Mouse (Mus musculus): ENCODE measurements around the gene Atg2a. TPM values are rescaled to one million over a fixed set of nuclear protein-coding genes. Genes with fewer than 3 reads are reported as not detected.

Atg2a gene
- total RNA-seq (2017): 32.7 to 41.0 TPM (median 33.2 TPM) in 3 replicates

DNA sequence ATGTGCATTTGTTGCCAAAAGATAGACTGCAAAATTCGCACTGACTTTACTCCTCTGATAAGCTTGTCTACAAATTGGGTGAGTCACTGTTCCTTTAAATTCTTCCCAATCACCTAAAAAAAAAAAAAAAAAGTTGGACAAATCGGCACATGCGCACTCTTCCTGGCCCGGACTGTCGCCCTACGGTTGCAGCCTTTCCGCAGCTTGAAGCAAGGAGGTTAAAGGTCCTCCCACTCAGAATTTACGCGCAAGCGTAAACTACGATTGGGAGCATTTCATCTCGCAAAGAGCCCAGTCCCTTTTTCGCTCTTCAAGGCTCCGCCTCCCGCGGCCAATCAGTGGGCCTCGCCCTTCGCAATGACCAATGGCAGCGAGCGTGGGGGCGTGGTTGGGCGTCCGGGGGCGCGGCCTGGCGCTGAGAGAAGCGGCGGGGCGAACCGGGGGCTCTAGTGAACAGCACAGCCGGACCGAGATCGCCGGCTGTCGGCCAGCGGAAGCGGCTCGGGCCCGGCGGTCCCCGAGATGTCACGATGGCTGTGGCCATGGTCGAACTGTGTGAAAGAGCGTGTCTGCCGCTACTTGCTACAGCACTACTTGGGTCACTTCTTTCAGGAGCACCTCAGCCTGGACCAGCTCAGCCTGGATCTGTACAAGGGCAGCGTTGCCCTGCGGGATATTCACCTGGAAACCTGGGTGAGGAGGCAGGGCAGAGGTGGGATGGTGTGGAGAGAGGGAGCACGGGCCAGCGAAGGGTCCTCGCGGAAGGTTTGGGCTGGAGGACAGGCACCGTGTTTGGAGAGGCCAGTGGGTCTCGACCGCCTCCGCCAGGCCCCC, at the start of gene Atg2a:
Atg2a (plus strand) TSS at position 395 of the 834 bp plus-strand sequence.
- ATAC-seq (replicated peaks; ENCODE audit: insufficient number of reproducible peaks, low FRiP score, low TSS enrichment, poor library complexity, severe bottlenecking): peak; percentile 81

DNA sequence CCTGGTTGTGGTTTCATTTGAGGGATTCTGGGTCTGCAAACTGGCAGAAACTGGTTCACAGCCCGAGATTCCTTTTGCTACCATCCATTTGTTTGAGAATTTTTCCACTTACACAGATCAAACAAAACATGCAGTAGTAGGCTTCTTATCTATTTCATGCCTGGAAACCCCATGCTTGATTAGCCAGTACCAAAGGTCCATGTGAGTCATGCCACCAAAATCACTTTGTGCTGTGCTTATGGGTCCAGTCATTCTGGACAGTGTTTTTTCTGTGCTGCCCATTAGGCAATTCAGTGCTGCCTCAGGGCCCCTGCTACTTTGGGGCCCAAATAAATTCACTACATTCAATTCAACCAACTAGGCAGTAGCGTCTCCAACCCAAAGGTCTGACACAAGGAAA, 37.2 kb upstream of the Atg2a start:
- ATAC-seq (replicated peaks; ENCODE audit: insufficient number of reproducible peaks, low FRiP score, low TSS enrichment, poor library complexity, severe bottlenecking): no peak

DNA sequence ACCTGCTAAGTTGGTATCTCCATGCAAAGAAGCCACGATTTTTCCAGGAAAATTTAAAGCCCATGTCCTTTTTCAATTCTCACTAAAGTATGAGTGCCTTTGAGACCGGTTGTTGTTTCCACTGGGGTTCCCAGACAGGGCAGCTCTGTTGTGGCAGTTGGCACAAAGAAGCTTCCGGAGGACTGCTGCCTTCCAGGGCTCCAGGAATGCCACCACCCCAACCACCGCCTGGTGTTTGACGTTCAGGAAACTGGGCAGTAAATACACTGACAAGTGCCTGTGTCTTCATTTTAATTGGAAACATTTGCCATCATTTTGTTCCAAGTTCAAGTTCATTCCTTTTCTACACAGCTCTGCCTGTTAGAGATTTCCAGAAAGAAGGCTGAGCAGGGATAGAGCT, 34.8 kb upstream of the Atg2a start:
- no peak for ATAC-seq (replicated peaks; ENCODE audit: insufficient number of reproducible peaks, low FRiP score, low TSS enrichment, poor library complexity, severe bottlenecking)

GRCm38 (mm10) chr19:6216046-6216705, 25.3 kb upstream of the Atg2a start:
- no peak for ATAC-seq (replicated peaks; ENCODE audit: insufficient number of reproducible peaks, low FRiP score, low TSS enrichment, poor library complexity, severe bottlenecking)

GRCm38 (mm10) chr19:6218606-6219005, 22.9 kb upstream of the Atg2a start:
- ATAC-seq (replicated peaks; ENCODE audit: insufficient number of reproducible peaks, low FRiP score, low TSS enrichment, poor library complexity, severe bottlenecking): no peak

DNA sequence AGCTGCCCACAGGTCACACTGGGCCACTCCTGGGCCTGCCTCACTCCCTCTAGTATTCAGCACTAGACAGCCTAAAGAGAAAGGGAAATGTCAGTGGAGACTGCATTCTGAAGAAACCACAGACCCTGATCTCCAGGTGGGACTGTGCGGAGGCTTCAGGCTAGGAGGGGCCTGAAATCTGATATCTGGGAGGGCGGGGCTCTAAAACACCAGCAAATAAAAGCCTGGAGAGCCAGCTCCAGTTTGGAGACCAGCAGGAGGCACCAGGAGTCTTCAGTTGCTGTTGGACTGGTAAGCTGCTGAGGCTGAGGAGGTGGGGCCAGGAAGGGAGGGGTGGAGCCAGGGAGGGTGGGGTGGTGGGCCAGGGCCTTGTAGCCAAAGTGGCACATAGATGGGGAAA, 15.3 kb upstream of the Atg2a start, which contains the start of gene Gpha2:
Gpha2 (plus strand) TSS at position 246 of the 400 bp plus-strand sequence.
- ATAC-seq (replicated peaks; ENCODE audit: insufficient number of reproducible peaks, low FRiP score, low TSS enrichment, poor library complexity, severe bottlenecking): no peak

GRCm38 (mm10) chr19:6226763-6227162, 14.7 kb upstream of the Atg2a start:
- ATAC-seq (replicated peaks; ENCODE audit: insufficient number of reproducible peaks, low FRiP score, low TSS enrichment, poor library complexity, severe bottlenecking): no peak

- ATAC-seq (replicated peaks; ENCODE audit: insufficient number of reproducible peaks, low FRiP score, low TSS enrichment, poor library complexity, severe bottlenecking): no peak
Measured at GRCm38 (mm10) chr19:6227864-6228263, 13.6 kb upstream of the Atg2a start.

DNA sequence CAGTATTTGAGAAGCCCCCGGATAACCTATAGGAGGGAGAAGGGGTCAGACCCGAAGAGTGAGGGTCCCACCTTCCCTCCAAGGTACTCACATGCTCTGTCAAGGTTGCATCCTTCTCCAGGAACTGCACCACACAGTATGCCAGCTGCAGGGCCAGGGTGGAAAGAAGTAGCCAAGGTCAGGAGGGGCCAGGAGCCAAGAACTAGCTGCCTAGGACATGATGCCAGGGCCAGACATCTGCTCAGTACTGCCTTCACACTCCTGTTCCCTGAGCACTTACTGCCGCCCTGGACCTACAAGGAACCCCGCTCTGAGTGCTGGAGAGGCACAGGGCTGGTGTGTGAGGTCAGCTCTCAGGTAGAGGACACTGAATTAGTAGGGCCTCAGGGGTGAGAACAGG, 11.1 kb upstream of the Atg2a start:
- ATAC-seq (replicated peaks; ENCODE audit: insufficient number of reproducible peaks, low FRiP score, low TSS enrichment, poor library complexity, severe bottlenecking): no peak

GRCm38 (mm10) chr19:6231036-6231435, 10.4 kb upstream of the Atg2a start:
- no peak for ATAC-seq (replicated peaks; ENCODE audit: insufficient number of reproducible peaks, low FRiP score, low TSS enrichment, poor library complexity, severe bottlenecking)

DNA sequence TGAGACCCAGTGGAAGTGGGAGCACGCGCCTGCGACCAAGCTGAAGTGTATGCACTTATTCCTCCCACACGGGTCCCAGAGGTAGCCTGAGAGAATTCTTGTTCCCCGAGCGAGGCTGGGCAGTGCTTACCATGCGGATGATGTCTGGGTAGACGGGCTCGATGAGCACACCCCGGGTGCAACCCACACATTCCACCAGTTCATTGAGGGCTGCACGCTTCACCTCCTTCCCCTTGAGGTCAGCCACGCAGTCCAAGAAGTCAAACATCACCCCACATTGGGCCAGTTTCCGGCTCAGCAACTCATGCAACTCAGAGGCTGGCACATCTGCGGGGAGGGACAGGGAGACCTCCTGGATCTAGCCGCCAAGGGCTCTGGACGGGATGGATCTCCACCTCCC, 7.8 kb upstream of the Atg2a start:
- ATAC-seq (replicated peaks; ENCODE audit: insufficient number of reproducible peaks, low FRiP score, low TSS enrichment, poor library complexity, severe bottlenecking): no peak

- no peak for ATAC-seq (replicated peaks; ENCODE audit: insufficient number of reproducible peaks, low FRiP score, low TSS enrichment, poor library complexity, severe bottlenecking)
Measured at GRCm38 (mm10) chr19:6234337-6235083, 7.0 kb upstream of the Atg2a start.

DNA sequence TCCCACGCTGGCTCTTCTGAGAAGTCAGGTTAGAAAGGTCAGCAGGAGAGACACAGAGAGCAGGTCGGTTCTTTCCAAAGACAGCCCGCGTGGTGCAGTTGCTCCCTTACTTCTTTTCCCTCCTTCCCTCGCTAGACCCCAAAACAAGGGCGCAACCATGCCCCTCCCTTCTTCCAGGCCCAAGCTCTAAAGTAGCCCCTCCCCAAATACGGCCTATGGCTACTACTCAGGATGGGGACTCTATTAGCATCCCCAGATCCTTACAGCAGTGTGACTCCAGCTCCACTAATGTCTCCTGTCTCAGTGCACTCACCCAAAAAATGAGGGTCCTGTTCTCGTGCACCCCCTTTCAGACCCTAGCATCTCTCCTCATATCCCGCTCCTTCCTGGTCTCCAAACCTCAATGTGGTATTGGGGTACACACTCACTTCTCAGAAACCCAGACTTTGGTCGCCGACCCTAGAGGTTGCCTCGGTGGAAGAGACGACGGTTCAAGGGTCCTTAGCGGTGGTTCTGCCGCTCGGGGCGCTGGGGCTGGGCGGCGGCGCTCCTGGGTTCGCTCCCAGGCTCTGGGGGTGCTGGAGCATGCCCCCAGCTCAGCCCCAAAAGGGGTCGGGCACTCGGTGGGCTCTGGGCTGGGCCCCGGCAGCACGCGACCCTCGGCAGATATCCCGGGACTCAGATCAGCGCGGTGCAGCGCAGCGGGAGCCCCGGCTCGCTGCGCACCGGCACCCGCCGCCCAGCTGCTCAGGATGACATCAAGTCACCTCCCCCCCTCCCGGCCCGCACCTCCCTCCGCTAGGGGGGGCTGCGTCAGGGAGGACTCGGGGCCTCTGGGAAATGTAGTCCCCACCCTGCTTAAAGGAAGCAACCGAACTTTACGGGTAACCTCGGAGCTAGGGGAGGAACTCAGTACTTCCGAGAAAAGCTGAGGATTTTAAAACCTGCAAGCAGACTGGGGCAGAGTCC, 6.1 kb upstream of the Atg2a start, which contains the start of gene Ppp2r5b:
Ppp2r5b (minus strand) TSS at position 789 of the 969 bp plus-strand sequence.
- peak; percentile 76 for ATAC-seq (replicated peaks; ENCODE audit: insufficient number of reproducible peaks, low FRiP score, low TSS enrichment, poor library complexity, severe bottlenecking)

- peak; percentile 84 for ATAC-seq (replicated peaks; ENCODE audit: insufficient number of reproducible peaks, low FRiP score, low TSS enrichment, poor library complexity, severe bottlenecking)
Measured at GRCm38 (mm10) chr19:6236053-6236441, 5.4 kb upstream of the Atg2a start.

DNA sequence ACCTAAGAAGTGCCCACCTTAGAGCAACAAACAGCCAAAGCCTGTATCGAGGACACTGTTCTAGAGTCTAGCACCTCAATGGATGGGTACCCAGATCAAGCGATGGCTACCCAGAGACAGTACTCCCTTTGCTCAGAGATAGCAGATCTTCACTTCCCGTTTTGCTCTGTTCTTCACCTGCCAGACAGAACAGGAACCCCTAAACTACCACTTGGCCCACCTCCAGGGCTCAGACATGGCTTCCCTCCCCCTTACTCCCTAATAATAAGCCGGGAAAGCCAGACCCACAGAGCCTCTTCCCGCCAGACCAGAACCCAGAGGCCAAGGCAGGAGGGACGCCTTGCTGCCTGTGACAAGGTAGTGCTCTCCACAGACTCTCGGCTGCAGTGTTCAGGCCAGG, 4.6 kb upstream of the Atg2a start:
- ATAC-seq (replicated peaks; ENCODE audit: insufficient number of reproducible peaks, low FRiP score, low TSS enrichment, poor library complexity, severe bottlenecking): no peak

DNA sequence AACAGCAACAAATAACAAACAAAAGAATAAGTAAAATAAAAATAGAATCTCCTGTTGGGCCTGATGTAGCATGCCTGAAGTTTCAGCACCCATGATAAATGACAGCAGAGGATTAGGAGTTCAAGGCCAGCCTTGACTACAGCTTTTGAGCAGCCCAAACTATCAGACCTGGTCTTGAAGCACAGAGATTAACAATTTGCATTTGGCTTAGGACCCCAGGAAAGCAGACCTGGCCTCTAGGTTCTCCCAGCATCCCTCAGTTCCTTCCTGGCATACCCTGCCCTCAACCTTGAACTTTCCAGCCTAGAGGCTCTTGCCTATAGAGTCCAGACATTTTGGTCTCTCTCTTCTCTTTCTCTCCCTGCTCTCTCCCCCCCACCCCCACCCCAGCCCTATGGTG, 2.7 kb upstream of the Atg2a start:
- ATAC-seq (replicated peaks; ENCODE audit: insufficient number of reproducible peaks, low FRiP score, low TSS enrichment, poor library complexity, severe bottlenecking): no peak

DNA sequence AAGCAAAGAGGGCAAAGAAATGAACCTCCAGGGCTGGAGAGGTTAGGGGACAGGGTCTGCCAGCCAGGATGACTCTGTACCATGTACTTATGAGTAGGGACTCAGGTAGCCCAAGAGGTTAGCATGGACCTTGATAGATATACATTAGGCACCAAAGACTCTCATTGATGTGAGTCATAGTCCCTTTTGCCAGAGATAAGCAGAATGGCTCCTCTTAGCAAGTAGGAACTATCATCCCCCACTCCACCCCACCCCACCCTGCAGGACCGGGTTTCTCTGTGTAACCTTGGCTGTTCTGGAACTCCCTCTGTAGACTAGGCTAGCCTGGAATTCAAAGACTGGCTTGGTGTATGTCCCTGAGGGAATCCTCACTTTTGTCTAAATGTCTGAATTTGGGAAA, 1.3 kb upstream of the Atg2a start:
- no peak for ATAC-seq (replicated peaks; ENCODE audit: insufficient number of reproducible peaks, low FRiP score, low TSS enrichment, poor library complexity, severe bottlenecking)

- ATAC-seq (replicated peaks; ENCODE audit: insufficient number of reproducible peaks, low FRiP score, low TSS enrichment, poor library complexity, severe bottlenecking): no peak
Measured at GRCm38 (mm10) chr19:6240725-6241124, 743 bp upstream of the Atg2a start.
